ENCODE assay signal across 30 mouse cellular contexts in genomic region chr17:26724790-26725189, GRCm38 (mm10). TPM values are rescaled to one million over a fixed set of nuclear protein-coding genes. Genes with fewer than 3 reads are reported as not detected.
DNase-seq lines count a peak whose midpoint lies in the region; ATAC-seq and TF ChIP-seq lines count a peak whose summit lies in the region.
"Had no signal": no experiment of that assay in that cellular context is flagged by ENCODE, and none has a peak within 500 bp of the region (broad histone marks: within the 10 kb centered on the region; RNA-seq: fewer than 3 reads in every experiment).

No protein-coding gene starts in this region.

- DNase-seq in heart, adult 11 months: peak; percentile 18
- no peak for DNase-seq in heart, postnatal 25 days (ENCODE audit: low spot score)
- peak; percentile 73 for DNase-seq in MEL (ENCODE audit: low read depth, low spot score)
- peak in 1 of 3 experiments; percentile 33 for DNase-seq in liver, embryonic 14.5 days (ENCODE audit: low read depth in 3 of 3, low spot score in 3 of 3)
- no peak for DNase-seq in right cerebral cortex, postnatal 25 days
- no peak for DNase-seq in adrenal gland, postnatal 36 days
- DNase-seq: adrenal gland, postnatal 25 days; cerebellum, adult 2 months; cerebellum, postnatal 14 days; gastrocnemius, postnatal 25 days; heart, adult 18-20 months; heart, postnatal 4 days; kidney, postnatal 14 days; lung, adult 2 months; lung, postnatal 14 days; thymus, adult 2 months; thymus, postnatal 36 days had no signal

- ATAC-seq in liver, embryonic 14.5 days (ENCODE audit: insufficient read depth): peak; percentile 45; the same call in 1 of the 2 replicates
- peak; percentile 72 for ATAC-seq in megakaryocyte-erythroid progenitor cell, adult 5-6 weeks (replicated peaks; ENCODE audit: low FRiP score, low TSS enrichment, poor library complexity, severe bottlenecking)
- no peak for ATAC-seq in CD4-positive, CD25-positive, alpha-beta regulatory T cell, adult 4 months
- ATAC-seq: forebrain, embryonic 15.5 days; intestine, postnatal 0 days had no signal

- H3K36me3 ChIP-seq in MEL (ENCODE audit: control insufficient read depth in 1 of 2, insufficient read depth in 2 of 2, low read length in 2 of 2): peaks cover 0 to 42% of the 10 kb centered on the region in 2 experiments; a peak in 2 of 4 replicates
- no peaks in the 10 kb centered on the region for H3K36me3 ChIP-seq in liver, embryonic 14.5 days (replicated peaks; ENCODE audit: control insufficient read depth, insufficient read depth, low read depth)
- H3K36me3 ChIP-seq: embryonic facial prominence, embryonic 12.5 days; forebrain, embryonic 10.5 days; forebrain, embryonic 15.5 days; hindbrain, embryonic 13.5 days; limb, embryonic 12.5 days; midbrain, embryonic 12.5 days; neural tube, embryonic 12.5 days; stomach, embryonic 15.5 days had no signal

- H3K27me3 ChIP-seq in MEL (ENCODE audit: control insufficient read depth in 1 of 2, insufficient read depth in 2 of 2, low read length in 2 of 2): no peaks in the 10 kb centered on the region
- H3K27me3 ChIP-seq in liver, embryonic 14.5 days (ENCODE audit: control insufficient read depth, insufficient read depth, low read length): no peaks in the 10 kb centered on the region
- H3K27me3 ChIP-seq: embryonic facial prominence, embryonic 12.5 days; forebrain, embryonic 15.5 days; hindbrain, embryonic 13.5 days; limb, embryonic 12.5 days; midbrain, embryonic 12.5 days; neural tube, embryonic 12.5 days; stomach, embryonic 15.5 days had no signal

- no peak for TF ChIP-seq POLR2A in MEL (IDR thresholded peaks at IDR 0.05; ENCODE audit: control insufficient read depth in 1 of 2, insufficient read depth in 1 of 2, low read depth in 1 of 2, low read length in 2 of 2, poor library complexity in 1 of 2)

- WGBS in liver, embryonic 14.5 days (ENCODE audit: insufficient replicate concordance): 13% methylated on average over 1 of the region's 1 CpGs

- peak; percentile 66 to 82 for TF ChIP-seq EP300 in MEL (IDR thresholded peaks at IDR 0.05; ENCODE audit: low read depth in 1 of 2, low read length in 2 of 2)
- TF ChIP-seq EP300 in liver, embryonic 14.5 days (IDR thresholded peaks at IDR 0.05; ENCODE audit: low read depth): peak; percentile 66; the same call in 1 of the 2 replicates

- no peaks in the 10 kb centered on the region for H3K9me3 ChIP-seq in MEL (replicated peaks; ENCODE audit: insufficient read depth, low read length)
- no peaks in the 10 kb centered on the region for H3K9me3 ChIP-seq in liver, embryonic 14.5 days (ENCODE audit: control insufficient read depth, low read length)
- H3K9me3 ChIP-seq: embryonic facial prominence, embryonic 12.5 days; forebrain, embryonic 10.5 days; forebrain, embryonic 15.5 days; hindbrain, embryonic 13.5 days; limb, embryonic 12.5 days; midbrain, embryonic 12.5 days; neural tube, embryonic 12.5 days; stomach, embryonic 15.5 days had no signal

- H3K4me3 ChIP-seq in MEL (ENCODE audit: control insufficient read depth in 1 of 2, insufficient read depth in 1 of 2, low read depth in 2 of 2, low read length in 2 of 2): no peak overlapping the region
- H3K4me3 ChIP-seq in liver, embryonic 14.5 days (ENCODE audit: insufficient read depth in 1 of 2, low read depth in 2 of 2, low read length in 2 of 2): no peak overlapping the region
- H3K4me3 ChIP-seq: embryonic facial prominence, embryonic 12.5 days; forebrain, embryonic 10.5 days; forebrain, embryonic 15.5 days; hindbrain, embryonic 13.5 days; limb, embryonic 12.5 days; midbrain, embryonic 12.5 days; myocyte; neural tube, embryonic 12.5 days; stomach, embryonic 15.5 days had no signal

- H3K4me1 ChIP-seq in MEL (ENCODE audit: control insufficient read depth in 1 of 2, insufficient read depth in 2 of 2, low read length in 2 of 2): peaks cover 21 to 44% of the 10 kb centered on the region in 2 experiments
- peaks cover 30 to 32% of the 10 kb centered on the region in 2 experiments for H3K4me1 ChIP-seq in liver, embryonic 14.5 days (replicated peaks; ENCODE audit: control insufficient read depth in 2 of 2, insufficient read depth in 2 of 2, low read length in 1 of 2)
- H3K4me1 ChIP-seq: embryonic facial prominence, embryonic 12.5 days; forebrain, embryonic 10.5 days; forebrain, embryonic 15.5 days; hindbrain, embryonic 13.5 days; limb, embryonic 12.5 days; midbrain, embryonic 12.5 days; neural tube, embryonic 12.5 days had no signal

- TF ChIP-seq CTCF in MEL (IDR thresholded peaks at IDR 0.05 in 2 of 3, conservative IDR thresholded peaks at IDR 0.05 in 1 of 3; ENCODE audit: control insufficient read depth in 1 of 3, insufficient read depth in 1 of 3, low read depth in 2 of 3, low read length in 3 of 3, poor library complexity in 1 of 3, severe bottlenecking in 1 of 3): no peak
- TF ChIP-seq CTCF in liver, embryonic 14.5 days (IDR thresholded peaks at IDR 0.05; ENCODE audit: low read depth): no peak

- H3K9ac ChIP-seq in MEL (ENCODE audit: control insufficient read depth, low read depth, low read length, poor library complexity, severe bottlenecking): peak overlapping the region; percentile 29; the same call in 1 of the 2 replicates
- no peak overlapping the region for H3K9ac ChIP-seq in liver, embryonic 14.5 days (replicated peaks)
- H3K9ac ChIP-seq: embryonic facial prominence, embryonic 12.5 days; forebrain, embryonic 15.5 days; hindbrain, embryonic 13.5 days; limb, embryonic 12.5 days; midbrain, embryonic 12.5 days; neural tube, embryonic 12.5 days; stomach, embryonic 15.5 days had no signal

- TF ChIP-seq RAD21 in MEL (IDR thresholded peaks at IDR 0.05; ENCODE audit: low read depth, low read length): no peak

- intact Hi-C loops in heart, postnatal 25 days (cut with DNase I): no loop called here

- 0 out of 2 replicates have a peak, but pooled peaks cover 2% of the 10 kb centered on the region for H3K79me2 ChIP-seq in MEL (ENCODE audit: control insufficient read depth, insufficient read depth, low read length, poor library complexity)

- peak overlapping the region; percentile 41 for H3K27ac ChIP-seq in MEL (ENCODE audit: control insufficient read depth, low read depth, low read length)
- no peak overlapping the region for H3K27ac ChIP-seq in liver, embryonic 14.5 days
- H3K27ac ChIP-seq: embryonic facial prominence, embryonic 12.5 days; forebrain, embryonic 10.5 days; forebrain, embryonic 15.5 days; hindbrain, embryonic 13.5 days; limb, embryonic 12.5 days; midbrain, embryonic 12.5 days; neural tube, embryonic 12.5 days; stomach, embryonic 15.5 days had no signal

- H3K4me2 ChIP-seq in liver, embryonic 14.5 days (ENCODE audit: low read depth): peak overlapping the region; percentile 8; the same call in 1 of the 2 replicates
- H3K4me2 ChIP-seq: embryonic facial prominence, embryonic 12.5 days; forebrain, embryonic 15.5 days; heart, embryonic 11.5 days; hindbrain, embryonic 13.5 days; limb, embryonic 12.5 days; midbrain, embryonic 12.5 days; neural tube, embryonic 12.5 days; stomach, embryonic 15.5 days had no signal

TF ChIP-seq in MEL, 35 proteins besides CTCF, POLR2A, EP300 and RAD21 (continues in another document):
- TF ChIP-seq SIN3A (IDR thresholded peaks at IDR 0.05; ENCODE audit: low read length): peak; percentile 74
- TF ChIP-seq ZMIZ1 (IDR thresholded peaks at IDR 0.05; ENCODE audit: low read depth, low read length): no peak
- no peak for TF ChIP-seq NELFE (IDR thresholded peaks at IDR 0.05; ENCODE audit: low read depth, low read length)
- peak; percentile 66 for TF ChIP-seq GATA1 (IDR thresholded peaks at IDR 0.05; ENCODE audit: low read depth, low read length)
- 0 out of 2 replicates have a peak, but pooled peaks have one; percentile 10 for TF ChIP-seq ZC3H11A (IDR thresholded peaks at IDR 0.05; ENCODE audit: low read depth, low read length)
- TF ChIP-seq TCF12 (IDR thresholded peaks at IDR 0.05; ENCODE audit: low read depth, low read length): peak; percentile 90
- no peak for TF ChIP-seq SMC3 (IDR thresholded peaks at IDR 0.05; ENCODE audit: low read depth, low read length)
- peak; percentile 97 for TF ChIP-seq ETS1 (IDR thresholded peaks at IDR 0.05; ENCODE audit: low read depth, low read length)
- TF ChIP-seq MAFK (IDR thresholded peaks at IDR 0.05; ENCODE audit: borderline replicate concordance, low read depth, low read length): 0 out of 2 replicates have a peak, but pooled peaks have one; percentile 49
- TF ChIP-seq RCOR1 (IDR thresholded peaks at IDR 0.05; ENCODE audit: low read depth, low read length): peak; percentile 59; the same call in 1 of the 2 replicates
- TF ChIP-seq MAX (IDR thresholded peaks at IDR 0.05; ENCODE audit: low read length): peak; percentile 35; the same call in 1 of the 2 replicates
- TF ChIP-seq CHD1 (IDR thresholded peaks at IDR 0.05; ENCODE audit: low read depth, low read length): no peak
- no peak for TF ChIP-seq MYB (IDR thresholded peaks at IDR 0.05; ENCODE audit: low read depth, low read length)
- peak; percentile 60 for TF ChIP-seq TAL1 (IDR thresholded peaks at IDR 0.05; ENCODE audit: low read length)

RNA-seq across cellular contexts. Expression of gene Crebrf, which starts 9.3 kb away (rescaled TPM):
- total RNA-seq in heart, postnatal 25 days (2021): 10 to 100 TPM; 65.4 to 72.4 TPM
- 2.9 and 3.8 TPM in 2 replicates for total RNA-seq in MEL (2012; rRNA removed)
- polyA plus RNA-seq in MEL (2012; ENCODE audit: insufficient read depth in 1 of 2, insufficient read length in 2 of 2, low read depth in 1 of 2, low replicate concordance in 2 of 2, missing spikeins in 1 of 2): 1 to 10 TPM in 1 of 2 experiments, not detected in 1; 1.3 TPM
- 1.2 and 1.3 TPM in 2 replicates for polyA plus RNA-seq in liver, embryonic 14.5 days (2012; rRNA removed)
- 2.8 and 3.2 TPM in 2 replicates for polyA plus RNA-seq in liver, embryonic 14.5 days (2014; fragmentation: Nextera tagmentation; extraction: Ambion mirVana)
- total RNA-seq in megakaryocyte-erythroid progenitor cell, adult 5-6 weeks (2014; fragmentation: Nextera tagmentation): 11.4 and 12.0 TPM in 2 replicates
- 17.9 and 37.0 TPM in 2 replicates for total RNA-seq in megakaryocyte-erythroid progenitor cell, adult 5-6 weeks (2017)
- 10 to 100 TPM; 64.7 to 78.0 TPM for total RNA-seq in adrenal gland, postnatal 36 days (2021)
- 10 to 100 TPM; 60.7 to 69.8 TPM for polyA plus RNA-seq in CD4-positive, CD25-positive, alpha-beta regulatory T cell, adult 4 months (2017; shearing (Covaris generic))

RNA-seq across cellular contexts. Expression of gene Bnip1, which starts 56.1 kb away (rescaled TPM):
- 10 to 100 TPM; 26.3 to 28.3 TPM for total RNA-seq in heart, postnatal 25 days (2021)
- 34.8 and 44.1 TPM in 2 replicates for total RNA-seq in MEL (2012; rRNA removed)
- 10 to 100 TPM in 1 of 2 experiments, not detected in 1; 44.2 TPM for polyA plus RNA-seq in MEL (2012; ENCODE audit: insufficient read depth in 1 of 2, insufficient read length in 2 of 2, low read depth in 1 of 2, low replicate concordance in 2 of 2, missing spikeins in 1 of 2)
- 10.5 and 13.7 TPM in 2 replicates for polyA plus RNA-seq in liver, embryonic 14.5 days (2012; rRNA removed)
- 15.0 and 18.8 TPM in 2 replicates for polyA plus RNA-seq in liver, embryonic 14.5 days (2014; fragmentation: Nextera tagmentation; extraction: Ambion mirVana)
- total RNA-seq in megakaryocyte-erythroid progenitor cell, adult 5-6 weeks (2014; fragmentation: Nextera tagmentation): 60.6 and 68.9 TPM in 2 replicates
- total RNA-seq in megakaryocyte-erythroid progenitor cell, adult 5-6 weeks (2017): 49.6 and 59.8 TPM in 2 replicates
- total RNA-seq in adrenal gland, postnatal 36 days (2021): 10 to 100 TPM; 24.7 to 27.2 TPM
- 10 to 100 TPM; 26.9 to 40.0 TPM for polyA plus RNA-seq in CD4-positive, CD25-positive, alpha-beta regulatory T cell, adult 4 months (2017; shearing (Covaris generic))

Comparison
In these comparisons a context has a peak if more than half of its experiments do, and no peak if none do; other contexts are left out.
1. DNase-seq: peak in heart, adult 11 months (single experiment) and MEL (single experiment); none in heart, postnatal 25 days (single experiment), right cerebral cortex, postnatal 25 days (single experiment) and adrenal gland, postnatal 36 days (0 of 2).